Mouse (Mus musculus): ENCODE results near the gene Tpo. TPM values are rescaled to one million over a fixed set of nuclear protein-coding genes. Genes with fewer than 3 reads are reported as not detected.

The Tpo gene
- polyA plus RNA-seq, 1 experiment from 2014 or later = not detected

DNA sequence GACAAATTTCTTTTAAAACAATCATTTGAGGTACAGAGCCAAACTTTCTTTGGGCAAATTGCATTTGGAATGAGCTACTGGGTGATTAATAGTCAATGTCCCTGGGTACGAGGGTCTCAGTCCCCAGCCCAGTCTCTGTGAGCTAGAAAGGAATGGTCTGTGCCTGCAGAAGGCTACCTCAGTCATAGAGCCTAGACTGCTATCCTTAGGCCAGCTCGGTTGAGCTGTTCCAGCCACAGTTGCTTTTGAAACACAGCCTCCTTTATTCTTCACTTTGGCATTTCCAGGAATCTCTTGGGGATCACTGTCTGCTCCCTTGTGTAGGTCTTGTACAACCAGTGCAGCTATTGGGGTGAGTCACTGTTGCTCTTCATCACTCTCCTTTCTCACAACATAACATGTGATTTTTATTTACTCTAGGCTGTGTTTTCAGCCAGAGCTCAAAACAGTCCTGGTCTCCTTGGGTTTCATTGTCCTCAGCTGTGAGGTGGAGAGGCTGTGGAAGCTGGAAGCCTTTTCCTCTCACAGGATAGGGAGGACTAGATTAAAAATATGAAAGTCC is 108.1 kb downstream of the Tpo start:
- Histone ChIP-seq H3K9ac (ENCODE audit: low read depth, low read length) (no peak overlapping the region), H3K27ac (ENCODE audit: low read depth, low read length) (no peak overlapping the region)

DNA sequence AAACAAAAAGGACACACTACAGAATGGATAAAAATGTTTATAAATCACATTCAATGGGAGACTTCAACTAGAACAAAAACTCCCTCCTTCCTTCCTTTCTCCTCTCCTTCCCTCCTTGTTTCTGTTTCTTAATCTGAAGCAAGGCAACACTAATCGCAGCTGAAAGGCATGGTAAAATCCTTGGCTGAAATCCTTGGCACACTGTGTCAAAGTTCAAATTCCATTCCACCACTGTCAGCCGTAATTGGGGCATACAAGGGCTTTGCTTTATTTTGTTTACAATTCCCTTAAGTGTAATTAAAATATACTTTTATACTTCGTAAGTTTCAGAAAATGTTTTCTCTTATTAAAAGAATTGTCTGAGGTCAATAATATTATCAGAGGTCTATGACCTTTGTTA is 108.9 kb downstream of the Tpo start:
- 58% methylated on average over 3 of the region's 3 CpGs for WGBS (ENCODE audit: insufficient replicate concordance)
- Histone ChIP-seq H3K27me3 (ENCODE audit: control insufficient read depth, insufficient read depth, low read length) (no peaks in the 10 kb centered on the region), H3K4me2 (no peak overlapping the region), H3K4me3 (ENCODE audit: low read depth, low read length) (no peak overlapping the region), H3K9me3 (replicated peaks; ENCODE audit: control insufficient read depth, low read length) (no peaks in the 10 kb centered on the region), H3K36me3 (ENCODE audit: control insufficient read depth, insufficient read depth, low read length) (no peaks in the 10 kb centered on the region), H3K9ac (ENCODE audit: low read depth, low read length) (no peak overlapping the region), H3K27ac (ENCODE audit: low read depth, low read length) (no peak overlapping the region), H3K4me1 (ENCODE audit: control insufficient read depth, insufficient read depth, low read length) (no peaks in the 10 kb centered on the region)
- no peak for ATAC-seq (replicated peaks; ENCODE audit: insufficient number of reproducible peaks, low FRiP score, low TSS enrichment)

More for the DNA sequence above, 108.1 kb downstream of the Tpo start:
- Histone ChIP-seq H3K4me3 (ENCODE audit: low read depth, low read length) (no peak overlapping the region), H3K9me3 (replicated peaks; ENCODE audit: control insufficient read depth, low read length) (no peaks in the 10 kb centered on the region), H3K4me2 (no peak overlapping the region), H3K27me3 (ENCODE audit: control insufficient read depth, insufficient read depth, low read length) (no peaks in the 10 kb centered on the region), H3K36me3 (ENCODE audit: control insufficient read depth, insufficient read depth, low read length) (no peaks in the 10 kb centered on the region), H3K4me1 (ENCODE audit: control insufficient read depth, insufficient read depth, low read length) (no peaks in the 10 kb centered on the region)
- no peak for ATAC-seq (replicated peaks; ENCODE audit: insufficient number of reproducible peaks, low FRiP score, low TSS enrichment)
- WGBS (ENCODE audit: insufficient replicate concordance) = 52% methylated on average over 2 of the region's 2 CpGs

DNA sequence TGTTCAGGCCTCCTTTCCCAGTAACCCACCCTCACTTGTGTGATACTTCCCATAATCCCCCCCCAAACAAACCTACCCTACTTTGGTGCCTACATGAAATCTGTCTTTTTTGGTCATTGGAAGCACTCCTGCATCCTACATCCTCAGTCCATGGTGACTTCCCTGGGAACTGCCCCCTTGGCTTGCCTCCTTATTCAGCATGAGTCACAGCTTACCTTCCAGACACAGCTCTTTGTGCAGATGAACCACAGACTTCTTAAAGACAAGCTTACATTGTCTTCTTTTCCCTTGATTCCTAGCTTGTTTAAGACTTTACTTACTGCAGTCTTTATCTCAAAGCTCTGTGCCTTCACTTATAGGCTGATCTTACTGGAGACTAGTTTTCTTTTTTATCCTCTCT is 112.0 kb downstream of the Tpo start:
- no peak for ATAC-seq (replicated peaks; ENCODE audit: insufficient number of reproducible peaks, low FRiP score, low TSS enrichment)
- Histone ChIP-seq H3K4me2 (no peak overlapping the region), H3K9ac (ENCODE audit: low read depth, low read length) (no peak overlapping the region), H3K27me3 (ENCODE audit: control insufficient read depth, insufficient read depth, low read length) (no peaks in the 10 kb centered on the region), H3K27ac (ENCODE audit: low read depth, low read length) (no peak overlapping the region), H3K4me1 (ENCODE audit: control insufficient read depth, insufficient read depth, low read length) (no peaks in the 10 kb centered on the region), H3K9me3 (replicated peaks; ENCODE audit: control insufficient read depth, low read length) (no peaks in the 10 kb centered on the region), H3K36me3 (ENCODE audit: control insufficient read depth, insufficient read depth, low read length) (peaks cover 9% of the 10 kb centered on the region; the same call in 1 of the 2 replicates), H3K4me3 (ENCODE audit: low read depth, low read length) (no peak overlapping the region)

DNA sequence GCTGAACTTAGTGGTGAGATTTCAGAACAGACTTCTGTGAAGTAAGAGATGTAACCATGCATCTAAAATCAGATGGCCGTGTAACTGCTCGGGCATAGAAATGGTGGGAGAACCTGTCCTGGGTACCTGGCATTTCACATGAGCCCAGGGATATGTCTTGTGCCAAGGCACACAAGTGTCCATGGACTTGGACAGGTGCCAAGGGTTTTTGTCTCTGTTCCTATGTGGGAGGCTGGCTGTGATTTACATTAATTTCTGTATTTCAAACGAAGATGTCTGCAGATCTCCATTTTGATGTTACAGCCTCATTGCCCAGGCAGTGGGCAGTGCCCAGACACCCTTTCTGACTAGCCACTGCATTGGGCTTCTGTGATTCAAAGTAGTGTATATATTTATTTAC is 115.3 kb downstream of the Tpo start:
- no peak for ATAC-seq (replicated peaks; ENCODE audit: insufficient number of reproducible peaks, low FRiP score, low TSS enrichment)
- Histone ChIP-seq H3K9ac (ENCODE audit: low read depth, low read length) (no peak overlapping the region), H3K4me3 (ENCODE audit: low read depth, low read length) (no peak overlapping the region), H3K4me2 (no peak overlapping the region), H3K36me3 (ENCODE audit: control insufficient read depth, insufficient read depth, low read length) (peaks cover 31% of the 10 kb centered on the region), H3K9me3 (replicated peaks; ENCODE audit: control insufficient read depth, low read length) (no peaks in the 10 kb centered on the region), H3K27me3 (ENCODE audit: control insufficient read depth, insufficient read depth, low read length) (no peaks in the 10 kb centered on the region), H3K4me1 (ENCODE audit: control insufficient read depth, insufficient read depth, low read length) (no peaks in the 10 kb centered on the region), H3K27ac (ENCODE audit: low read depth, low read length) (no peak overlapping the region)
- WGBS (ENCODE audit: insufficient replicate concordance) = 87% methylated on average over 3 of the region's 3 CpGs

DNA sequence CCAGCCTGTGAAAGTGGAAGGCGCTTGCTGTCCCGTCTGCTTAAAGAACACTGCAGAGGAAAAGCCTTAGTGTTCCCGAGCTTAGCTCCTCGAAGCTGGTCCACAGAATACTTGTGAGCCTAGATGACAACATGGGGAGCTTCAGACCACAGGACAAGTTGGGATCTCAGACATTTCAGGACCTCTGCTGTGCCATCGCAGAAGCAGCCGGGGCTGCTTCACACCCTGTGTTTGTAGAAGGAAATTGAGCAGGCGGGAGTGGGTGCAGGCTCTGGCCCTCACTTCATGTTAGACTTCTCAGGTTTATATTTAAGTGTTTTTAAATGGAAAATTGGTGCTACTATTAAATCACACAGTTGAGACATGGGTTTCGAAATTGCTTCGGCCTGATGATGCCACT is 116.9 kb downstream of the Tpo start:
- Histone ChIP-seq H3K4me2 (no peak overlapping the region), H3K9ac (ENCODE audit: low read depth, low read length) (no peak overlapping the region), H3K4me3 (ENCODE audit: low read depth, low read length) (no peak overlapping the region), H3K9me3 (replicated peaks; ENCODE audit: control insufficient read depth, low read length) (no peaks in the 10 kb centered on the region), H3K27ac (ENCODE audit: low read depth, low read length) (no peak overlapping the region), H3K36me3 (ENCODE audit: control insufficient read depth, insufficient read depth, low read length) (peaks cover 36% of the 10 kb centered on the region), H3K27me3 (ENCODE audit: control insufficient read depth, insufficient read depth, low read length) (no peaks in the 10 kb centered on the region), H3K4me1 (ENCODE audit: control insufficient read depth, insufficient read depth, low read length) (no peaks in the 10 kb centered on the region)
- 84% methylated on average over 9 of the region's 9 CpGs for WGBS (ENCODE audit: insufficient replicate concordance)
- no peak for ATAC-seq (replicated peaks; ENCODE audit: insufficient number of reproducible peaks, low FRiP score, low TSS enrichment)

DNA sequence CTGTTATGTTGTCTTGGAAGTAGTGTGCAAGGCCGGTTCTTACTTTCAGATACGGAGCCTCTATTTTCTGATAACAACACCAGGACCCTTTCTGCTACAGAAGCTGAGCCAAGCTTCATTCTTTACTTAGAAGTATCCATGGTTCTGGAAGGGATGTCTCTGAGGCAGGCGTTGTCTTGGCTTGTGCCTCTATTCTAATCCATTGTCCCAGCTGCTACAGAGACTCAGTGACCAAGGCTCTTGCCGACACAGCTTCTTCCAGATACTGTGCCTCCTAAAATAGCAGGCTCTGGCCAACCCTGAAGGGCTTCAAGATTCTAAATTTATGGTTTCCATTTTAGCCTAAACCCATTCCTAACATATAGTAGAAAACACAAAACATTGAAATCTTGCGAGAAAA is 123.7 kb downstream of the Tpo start:
- Histone ChIP-seq H3K36me3 (ENCODE audit: control insufficient read depth, insufficient read depth, low read length) (peaks cover 41% of the 10 kb centered on the region), H3K4me3 (ENCODE audit: low read depth, low read length) (no peak overlapping the region), H3K9me3 (replicated peaks; ENCODE audit: control insufficient read depth, low read length) (no peaks in the 10 kb centered on the region), H3K9ac (ENCODE audit: low read depth, low read length) (no peak overlapping the region), H3K4me1 (ENCODE audit: control insufficient read depth, insufficient read depth, low read length) (no peaks in the 10 kb centered on the region), H3K27me3 (ENCODE audit: control insufficient read depth, insufficient read depth, low read length) (no peaks in the 10 kb centered on the region), H3K27ac (ENCODE audit: low read depth, low read length) (no peak overlapping the region), H3K4me2 (no peak overlapping the region)
- 71% methylated on average over 5 of the region's 5 CpGs for WGBS (ENCODE audit: insufficient replicate concordance)
- no peak for ATAC-seq (replicated peaks; ENCODE audit: insufficient number of reproducible peaks, low FRiP score, low TSS enrichment)

DNA sequence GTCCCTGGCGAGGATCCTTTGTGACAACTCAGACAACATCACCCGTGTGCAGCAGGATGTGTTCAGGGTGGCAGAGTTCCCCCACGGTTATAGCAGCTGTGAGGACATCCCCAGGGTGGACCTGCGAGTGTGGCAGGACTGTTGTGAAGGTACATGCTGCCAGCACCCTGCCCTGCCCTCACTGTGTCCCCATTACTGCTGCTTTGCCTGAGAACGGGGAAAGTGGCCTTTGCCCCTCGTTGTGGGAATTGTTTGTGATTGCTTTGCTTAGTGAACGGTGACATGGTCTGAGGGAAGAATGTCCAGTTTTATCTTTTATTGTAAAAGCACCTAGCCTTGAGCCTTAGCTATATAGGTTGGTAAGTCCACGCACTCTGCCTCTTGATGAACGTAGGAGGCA is 125.8 kb downstream of the Tpo start:
- H3K36me3 ChIP-seq (ENCODE audit: control insufficient read depth, insufficient read depth, low read length) = peaks cover 40% of the 10 kb centered on the region
- no peak overlapping the region for H3K9ac ChIP-seq (ENCODE audit: low read depth, low read length)
- H3K27ac ChIP-seq (ENCODE audit: low read depth, low read length) = no peak overlapping the region
- H3K27me3 ChIP-seq (ENCODE audit: control insufficient read depth, insufficient read depth, low read length) = no peaks in the 10 kb centered on the region
- no peak for ATAC-seq (replicated peaks; ENCODE audit: insufficient number of reproducible peaks, low FRiP score, low TSS enrichment)
- no peaks in the 10 kb centered on the region for H3K9me3 ChIP-seq (replicated peaks; ENCODE audit: control insufficient read depth, low read length)
- H3K4me2 ChIP-seq = no peak overlapping the region
- H3K4me1 ChIP-seq (ENCODE audit: control insufficient read depth, insufficient read depth, low read length) = no peaks in the 10 kb centered on the region
- H3K4me3 ChIP-seq (ENCODE audit: low read depth, low read length) = no peak overlapping the region
- 81% methylated on average over 9 of the region's 9 CpGs for WGBS (ENCODE audit: insufficient replicate concordance)

Other genes with a start within 250 kb of the Tpo start
- 83.7 and 115 TPM in 2 replicates for gene Pxdn, start 195.0 kb downstream of the Tpo start, polyA plus RNA-seq (2014; fragmentation: Nextera tagmentation; extraction: Ambion mirVana)
- gene Sntg2, start 240.8 kb upstream of the Tpo start, polyA plus RNA-seq (2014; fragmentation: Nextera tagmentation; extraction: Ambion mirVana) = 2.6 and 3.8 TPM in 2 replicates

Measured in heart, embryonic 11.5 days (tissue).